Mouse (Mus musculus) T-cell, adult 2 months (primary cell): ENCODE measurements around the gene Ism2.
"Not testable (repeated sequence)": the region's sequence is repeated elsewhere in the genome, so short reads cannot be mapped to it uniquely, and the experiment has no call there.

ENCODE experiments used
- DNase-seq: peaks from one replicate; pipeline ENCODE4 v3.0.0; 2022; ENCODE audit warnings: low spot score

The Ism2 gene

DNA sequence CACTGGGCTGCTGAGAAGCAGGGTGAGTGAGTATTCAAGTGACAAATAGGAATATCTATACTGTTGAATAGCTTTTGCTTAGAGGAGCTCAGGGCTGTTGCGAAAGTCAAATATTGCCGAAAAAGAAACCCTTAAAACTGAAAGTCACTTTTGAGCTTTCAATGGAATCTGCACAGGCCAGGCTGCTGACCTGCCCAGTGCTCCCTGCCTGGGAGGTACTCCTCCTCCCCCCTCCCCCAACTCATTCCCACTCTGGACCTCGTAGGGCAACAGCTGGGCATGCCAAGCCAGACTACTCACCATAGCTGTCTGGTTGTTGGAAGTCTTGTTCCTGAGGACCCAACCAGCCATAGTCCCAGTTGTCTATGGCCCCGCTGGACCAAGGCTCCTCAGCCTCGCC lies 14.8 kb downstream of the Ism2 start:
- DNase-seq, result no peak

DNA sequence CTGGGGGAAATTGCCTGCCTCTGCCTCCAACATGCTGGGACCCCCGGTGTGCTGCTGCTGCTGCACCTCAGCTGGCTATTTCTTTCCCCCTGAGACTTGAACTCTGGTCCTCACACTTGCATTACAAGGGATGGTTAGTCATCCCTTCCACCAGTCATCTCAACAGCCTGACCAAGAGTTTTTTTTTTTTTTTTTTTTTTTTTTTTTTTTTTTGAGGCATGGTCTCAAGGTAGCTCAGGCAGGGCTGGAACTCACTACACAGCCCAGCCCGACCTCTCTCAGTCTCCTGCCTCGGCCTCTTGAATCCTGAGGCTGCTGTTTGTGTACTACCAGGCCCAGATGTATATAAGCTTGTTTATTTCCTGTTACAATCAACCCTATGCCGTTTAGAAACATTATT lies 15.2 kb downstream of the Ism2 start:
- no peak for DNase-seq

DNA sequence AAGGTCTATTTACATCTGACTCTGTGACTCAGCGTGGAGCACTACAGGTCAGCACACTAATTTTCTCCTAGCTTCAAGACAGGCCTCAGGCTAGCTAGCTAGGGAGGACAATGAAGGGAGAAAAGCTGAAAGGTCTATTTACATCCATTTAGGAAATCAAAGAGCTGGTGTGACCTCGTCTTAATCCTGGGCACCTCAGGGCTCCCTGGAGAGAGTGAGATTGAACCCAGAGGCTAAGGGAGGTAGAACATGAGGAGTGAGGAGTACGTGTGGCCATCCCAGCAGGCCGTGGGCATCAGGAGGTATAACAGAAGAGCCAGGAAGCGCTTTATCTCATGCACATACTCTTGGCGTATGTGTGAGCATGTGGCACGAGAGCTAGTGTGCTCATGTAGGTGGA lies 15.8 kb downstream of the Ism2 start:
- DNase-seq, result no peak

DNA sequence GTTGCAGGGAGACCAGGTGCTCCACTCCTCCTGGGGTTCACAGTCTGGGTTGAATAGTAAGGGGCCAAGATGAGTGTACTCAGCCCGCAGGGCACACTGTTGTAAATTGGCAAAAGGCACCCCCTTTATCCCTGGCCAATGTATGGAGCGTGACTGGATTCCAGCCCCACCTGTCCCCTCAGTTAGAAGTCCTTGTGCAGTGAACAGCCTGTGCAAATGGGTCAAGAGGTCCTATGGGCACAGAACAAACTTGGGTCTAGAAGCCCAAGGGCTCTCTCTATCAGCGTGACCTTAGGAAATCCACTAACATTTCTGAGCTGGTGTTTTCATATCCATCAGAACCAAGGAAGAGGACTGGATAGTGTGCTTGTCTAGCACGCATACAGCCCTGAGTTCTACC lies 16.8 kb downstream of the Ism2 start:
- DNase-seq, result no peak

DNA sequence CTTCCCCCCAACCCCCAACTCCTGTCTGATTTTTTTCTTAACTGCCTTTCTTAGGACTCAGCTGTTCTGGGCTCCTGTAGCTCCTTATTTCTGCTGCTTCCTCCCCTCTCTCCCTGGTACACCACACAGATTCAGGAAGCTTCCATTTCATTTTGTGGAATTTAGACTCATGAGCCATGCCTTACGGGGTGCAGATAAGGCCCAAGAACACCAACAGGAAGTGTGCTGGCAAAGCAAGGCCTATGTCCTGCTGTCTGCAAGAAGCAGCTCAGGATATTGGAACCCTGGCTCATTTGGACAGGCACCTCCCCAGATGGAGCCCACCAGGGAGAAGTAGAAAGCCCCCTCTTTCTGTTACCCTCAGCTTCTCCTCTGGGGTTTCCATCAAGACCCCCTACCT lies 17.7 kb downstream of the Ism2 start:
- DNase-seq, result no peak

DNA sequence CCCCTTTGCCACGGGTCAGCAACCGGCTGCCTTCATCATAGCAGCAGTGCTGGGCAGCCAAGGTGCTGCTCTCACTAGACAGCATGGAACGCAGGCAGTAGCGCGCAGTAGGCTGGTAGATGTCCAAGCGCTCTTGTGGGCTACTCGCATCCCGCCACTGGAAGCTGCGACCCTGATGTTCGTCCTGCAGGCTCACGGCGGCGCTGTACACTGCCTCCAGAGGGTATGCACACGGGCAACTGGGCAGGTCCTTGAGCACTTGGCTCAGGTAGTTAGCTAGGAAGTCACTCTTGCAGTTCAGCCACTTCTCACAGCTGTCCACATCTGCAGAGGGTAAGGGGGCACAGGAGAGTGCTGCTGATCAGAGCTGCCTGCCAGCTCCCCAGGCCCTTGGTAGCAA lies 19.6 kb downstream of the Ism2 start:
- DNase-seq, result no peak

DNA sequence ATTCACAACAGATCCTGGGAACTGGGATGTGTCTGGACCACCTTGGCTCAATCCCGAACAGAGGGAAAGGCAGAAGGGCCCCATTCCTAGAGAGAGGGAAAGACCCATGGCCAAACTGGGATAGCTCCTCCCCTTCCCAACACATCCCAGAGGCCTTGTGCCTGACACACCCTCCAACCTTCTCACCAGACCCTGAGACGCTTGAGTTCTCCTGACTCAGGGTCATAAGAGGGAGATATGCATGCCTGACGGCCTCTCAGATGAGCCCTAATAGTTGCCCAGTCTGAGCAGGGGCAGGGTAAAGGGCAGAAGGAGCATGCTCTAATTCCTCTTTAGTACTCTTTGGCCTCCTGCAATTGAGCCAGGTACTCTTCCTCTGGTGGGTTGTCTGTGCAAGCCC lies 20.2 kb downstream of the Ism2 start:
- no peak for DNase-seq

DNA sequence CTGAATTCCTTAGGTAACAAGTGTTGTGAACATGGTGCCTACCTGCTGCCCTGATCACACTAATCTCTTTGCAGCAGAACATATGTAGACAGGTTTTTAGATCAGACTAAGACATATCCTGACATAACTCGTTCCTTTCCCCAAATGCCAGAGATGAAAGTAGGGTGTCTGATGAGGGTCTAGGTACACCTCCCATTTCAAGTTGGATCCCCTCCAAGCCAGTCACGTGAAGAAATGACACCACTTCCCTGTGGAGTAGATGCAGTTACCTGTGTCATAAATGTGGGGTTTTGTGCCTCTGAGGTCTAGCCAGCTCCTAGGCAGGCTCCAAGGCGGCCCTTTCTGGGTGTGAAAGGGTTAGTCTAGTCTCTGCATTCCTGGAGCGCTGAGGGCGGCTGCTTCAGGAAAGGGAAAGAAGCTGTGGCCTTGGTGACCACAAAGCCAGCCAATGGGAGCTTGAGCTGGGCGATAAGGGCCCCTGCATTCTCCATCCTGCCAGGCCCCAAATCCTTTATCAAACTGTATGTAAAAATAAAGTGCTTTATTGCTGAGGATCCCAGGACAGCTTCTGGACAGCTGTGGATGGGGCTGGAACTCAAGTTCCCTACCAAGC lies 21.3 kb downstream of the Ism2 start:
- no peak for DNase-seq

DNA sequence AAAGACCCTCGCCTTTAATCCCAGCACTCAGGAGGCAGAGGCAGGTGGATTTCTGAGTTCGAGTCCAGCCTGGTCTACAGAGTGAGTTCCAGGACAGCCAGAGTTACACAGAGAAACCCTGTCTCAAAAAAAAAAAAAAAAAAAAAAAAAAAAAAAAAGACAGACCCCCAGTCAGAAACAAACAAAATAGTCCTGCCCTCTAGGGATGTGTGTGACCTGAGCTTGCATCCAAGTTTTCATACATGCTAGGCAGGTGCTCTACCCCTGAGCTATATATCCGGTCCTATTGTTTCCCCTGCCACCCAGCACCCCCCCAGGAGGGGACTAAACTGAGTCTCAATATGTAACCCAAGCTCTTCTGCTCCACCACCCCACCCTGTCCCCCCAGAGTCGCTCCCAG lies 22.3 kb downstream of the Ism2 start:
- not testable (repeated sequence) for DNase-seq

DNA sequence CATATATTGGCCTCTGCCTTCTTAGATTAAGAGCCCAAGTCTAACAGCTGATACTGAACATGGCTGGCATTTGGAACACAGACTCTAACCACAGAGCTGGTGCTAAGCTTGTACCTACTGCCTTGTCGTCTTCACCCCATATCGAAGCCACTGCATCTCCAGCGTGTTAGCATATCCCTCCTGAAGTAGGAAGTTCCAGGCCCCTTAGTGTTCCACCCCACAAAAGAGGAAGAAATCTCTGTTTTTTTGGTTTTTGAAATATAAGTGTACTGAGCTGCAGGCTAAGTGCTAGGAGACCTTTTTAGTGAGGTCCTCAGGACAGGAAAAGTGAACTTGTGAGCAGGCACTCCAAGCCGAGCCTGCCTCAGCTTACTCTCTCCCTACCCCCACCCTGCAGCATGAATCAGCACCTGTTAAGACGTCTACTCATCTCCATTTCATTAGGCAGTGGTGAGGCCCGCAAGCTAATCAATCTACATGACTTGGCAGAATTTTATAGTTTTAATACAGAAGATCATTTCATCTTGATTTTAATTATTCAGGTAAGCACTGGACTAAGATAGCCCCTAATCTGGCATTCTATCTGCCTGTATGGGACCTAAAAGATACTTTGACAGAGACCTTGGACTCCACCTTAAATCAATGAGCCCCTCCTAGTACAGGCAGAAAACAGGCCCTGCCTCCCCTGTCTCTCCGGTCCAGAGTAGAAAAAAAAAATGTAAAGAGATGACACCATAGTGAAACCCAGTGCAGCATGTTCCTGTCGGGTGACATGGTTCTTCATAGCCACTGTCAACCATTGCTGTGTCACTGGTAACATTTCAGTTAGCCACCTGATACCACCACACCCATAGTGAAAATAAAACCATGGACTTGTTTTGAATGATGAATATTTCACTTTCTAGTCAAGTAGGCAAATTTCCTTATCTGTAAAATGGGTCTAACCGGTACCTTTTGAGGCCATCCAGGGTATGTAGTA lies 24.4 kb downstream of the Ism2 start:
- DNase-seq, result no peak

DNA sequence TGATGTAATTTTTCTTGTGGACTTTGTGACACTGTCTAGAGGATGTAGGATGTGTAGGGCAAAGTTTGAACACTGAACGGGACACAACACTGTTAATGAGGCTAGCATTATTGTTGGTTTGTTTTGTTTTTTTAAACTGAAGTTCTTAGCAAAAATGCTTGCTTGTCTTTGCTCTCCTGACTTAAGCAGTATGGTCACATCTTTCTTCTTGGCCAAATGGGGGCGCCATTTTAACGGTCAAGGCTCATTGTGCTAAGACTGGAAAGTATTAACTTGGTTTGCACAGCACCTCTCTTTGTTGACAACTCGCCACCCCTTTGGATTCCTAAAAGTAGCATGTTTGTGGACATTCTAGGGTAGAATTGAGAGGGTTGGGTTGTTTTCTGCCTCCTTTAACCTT lies 31.8 kb downstream of the Ism2 start:
- DNase-seq, result no peak

DNA sequence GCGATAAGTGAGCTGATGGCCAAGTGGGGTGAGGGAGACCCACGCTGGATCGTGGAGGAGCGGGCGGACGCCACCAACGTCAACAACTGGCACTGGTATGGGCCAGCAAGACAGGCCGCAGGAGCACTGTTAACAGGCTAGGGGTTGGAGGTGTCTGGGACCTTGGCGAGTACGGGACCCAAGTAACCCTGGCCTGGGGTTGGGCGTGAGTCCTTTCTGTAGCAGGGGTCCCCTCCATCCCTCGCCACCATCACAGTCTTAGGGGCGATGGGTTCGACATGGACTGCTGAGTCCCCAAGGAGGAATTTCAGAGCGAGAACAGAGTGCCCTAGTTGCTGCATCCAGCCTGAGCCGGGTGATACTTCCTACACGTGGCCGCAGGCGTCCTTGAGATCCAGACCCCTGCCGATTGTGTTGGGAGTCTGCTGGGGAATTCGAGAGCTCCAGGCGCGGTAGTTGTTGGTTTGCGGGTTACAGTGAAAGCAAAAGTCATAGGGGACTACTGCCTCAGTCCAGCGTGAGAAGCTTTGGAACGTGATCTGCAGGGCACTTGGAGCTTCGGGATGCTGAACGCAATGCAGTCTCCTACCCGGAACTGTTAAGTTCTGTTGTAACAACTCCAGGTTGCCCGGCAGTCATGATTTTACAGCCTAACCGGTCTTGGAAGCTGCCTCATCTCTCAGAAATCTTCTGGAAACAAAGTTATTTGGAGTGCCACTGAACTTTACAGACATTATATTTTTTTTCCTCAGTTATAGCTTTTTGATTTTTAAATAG lies 32.5 kb downstream of the Ism2 start:
- no peak for DNase-seq

DNA sequence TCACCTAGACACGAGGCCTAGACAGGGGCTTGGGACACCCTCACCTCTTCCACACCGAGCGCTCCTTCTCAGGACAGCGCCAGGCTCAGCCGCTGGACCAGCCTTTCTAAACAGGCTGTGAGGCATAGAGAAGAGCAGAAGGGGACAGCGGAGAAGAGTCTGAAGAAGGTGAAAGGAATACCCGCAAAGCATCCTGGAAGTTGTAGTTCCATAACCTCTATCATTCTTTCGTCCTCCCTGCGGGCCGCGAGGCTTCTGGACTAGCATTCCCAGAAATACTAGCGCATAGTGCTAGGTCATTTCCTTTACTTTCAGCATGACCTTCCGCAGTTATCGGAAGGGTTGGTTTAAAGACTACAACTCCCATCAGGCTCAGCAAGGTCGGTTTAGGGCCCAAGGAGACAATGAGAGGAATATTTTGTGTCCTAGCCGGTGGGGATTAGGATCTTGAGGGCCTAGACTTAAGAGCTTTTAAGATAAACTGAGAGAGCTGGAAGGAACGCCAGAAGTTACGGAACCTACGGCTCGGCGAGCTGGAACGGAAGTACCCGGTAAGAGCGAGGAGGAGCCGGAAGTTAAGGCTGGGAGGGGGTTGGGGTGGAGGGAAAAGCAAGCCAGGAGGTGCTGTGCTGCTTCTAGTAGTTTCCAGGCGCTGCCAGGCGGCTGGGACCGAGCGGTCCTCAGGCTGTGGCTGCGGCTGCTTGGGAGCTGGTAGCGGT lies 33.2 kb downstream of the Ism2 start, which contains the start of the genes Vipas39 and Ahsa1:
Gene Vipas39 (minus strand): TSS at position 149 of the 719 bp plus-strand sequence.
Gene Ahsa1 (plus strand): TSS at position 372 of the 719 bp plus-strand sequence.
- DNase-seq, result peak; percentile 93

DNA sequence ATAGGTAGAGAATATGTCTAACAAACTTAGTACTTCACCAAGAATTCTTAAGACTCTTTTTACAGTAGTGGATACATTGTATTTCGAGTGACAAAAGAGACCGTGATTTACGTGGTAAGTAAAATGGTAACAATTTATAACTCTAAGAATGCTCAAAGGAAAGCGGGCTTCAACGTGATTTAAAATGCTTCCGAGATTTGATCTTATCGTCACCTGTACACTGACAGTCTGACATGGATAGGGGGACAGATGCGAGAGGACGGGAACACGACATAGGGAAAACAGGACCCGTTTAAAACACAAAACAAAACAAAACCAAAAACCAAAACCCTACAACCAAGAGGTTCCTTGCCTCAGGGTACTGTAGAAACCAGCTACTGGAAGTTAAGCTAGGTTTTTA lies 34.1 kb downstream of the Ism2 start:
- DNase-seq, result no peak

DNA sequence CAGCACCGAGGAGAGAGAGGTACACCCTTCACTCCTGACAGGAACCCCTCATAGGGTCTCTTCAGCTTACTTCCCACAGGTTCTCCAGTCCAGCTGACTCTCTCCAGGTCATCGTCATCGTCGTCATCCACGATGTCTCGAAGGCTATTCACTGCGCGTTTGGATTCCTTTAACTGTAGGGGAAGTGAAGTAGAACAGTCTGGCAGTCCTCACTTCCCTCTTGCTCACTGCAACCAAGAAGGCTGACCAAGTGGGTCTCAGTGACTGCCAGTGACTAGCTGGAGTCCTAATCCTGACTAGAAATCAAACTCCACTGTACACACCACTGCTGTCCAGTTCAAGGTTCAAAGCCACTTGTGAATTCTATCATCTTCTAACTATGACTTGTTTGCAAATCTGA lies 38.9 kb downstream of the Ism2 start:
- DNase-seq, result no peak

DNA sequence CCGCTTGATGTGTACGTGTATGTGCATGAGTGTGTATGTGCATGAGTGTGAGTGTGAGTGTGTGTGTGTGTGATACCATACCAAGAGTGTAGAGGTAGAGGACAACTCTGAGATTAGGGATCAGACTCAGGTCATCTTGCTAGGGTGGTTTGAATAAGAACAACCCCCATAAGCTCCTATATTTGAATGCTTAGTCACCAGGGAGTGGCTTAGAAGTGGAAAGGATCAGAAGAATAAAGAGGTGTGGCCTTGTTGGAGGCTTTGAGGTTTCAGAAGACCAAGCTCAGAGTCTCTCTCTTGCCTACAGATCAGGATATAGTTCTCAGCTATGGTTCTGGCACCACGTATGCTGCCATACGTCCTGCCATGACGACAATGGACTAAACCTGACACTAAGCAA lies 42.9 kb downstream of the Ism2 start:
- no peak for DNase-seq

DNA sequence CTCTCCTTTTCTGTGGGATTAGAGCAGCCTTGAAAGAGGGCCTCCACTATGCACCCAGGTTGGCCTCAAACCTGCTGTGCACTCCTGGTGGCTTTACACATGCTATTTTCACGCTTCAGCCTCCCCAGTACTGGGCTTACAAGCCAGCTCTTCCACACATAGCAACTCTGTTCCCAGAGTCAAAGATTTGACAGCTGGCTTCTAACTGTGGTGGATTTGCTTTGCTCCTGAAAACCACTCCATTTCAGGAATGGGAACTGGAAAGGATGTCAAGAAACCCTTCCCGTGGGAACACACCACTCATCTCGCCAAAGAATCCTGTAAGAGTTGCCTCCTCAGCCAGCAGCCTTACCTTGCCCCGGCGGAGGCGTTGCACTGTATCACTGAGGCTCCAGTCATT lies 45.6 kb downstream of the Ism2 start:
- DNase-seq, result no peak

DNA sequence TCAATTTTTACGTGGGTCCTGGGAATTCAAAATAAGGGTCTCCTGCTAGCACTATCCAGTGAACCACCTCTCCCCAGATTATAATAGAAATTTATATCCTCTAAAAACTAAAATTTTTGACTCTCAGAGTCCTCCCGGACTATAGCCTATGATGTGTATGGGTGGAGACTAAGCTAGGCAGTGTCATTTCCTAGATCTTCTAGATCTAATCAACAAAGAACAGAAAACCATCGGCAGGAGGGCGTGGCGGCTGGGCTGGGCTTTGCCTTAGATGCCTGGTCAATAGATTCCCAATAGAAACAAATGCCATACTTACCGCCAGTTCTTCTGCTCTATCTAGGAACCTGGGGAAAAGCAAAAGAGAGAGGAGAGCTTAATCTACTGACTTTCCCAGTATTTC lies 49.3 kb downstream of the Ism2 start:
- DNase-seq, result no peak

DNA sequence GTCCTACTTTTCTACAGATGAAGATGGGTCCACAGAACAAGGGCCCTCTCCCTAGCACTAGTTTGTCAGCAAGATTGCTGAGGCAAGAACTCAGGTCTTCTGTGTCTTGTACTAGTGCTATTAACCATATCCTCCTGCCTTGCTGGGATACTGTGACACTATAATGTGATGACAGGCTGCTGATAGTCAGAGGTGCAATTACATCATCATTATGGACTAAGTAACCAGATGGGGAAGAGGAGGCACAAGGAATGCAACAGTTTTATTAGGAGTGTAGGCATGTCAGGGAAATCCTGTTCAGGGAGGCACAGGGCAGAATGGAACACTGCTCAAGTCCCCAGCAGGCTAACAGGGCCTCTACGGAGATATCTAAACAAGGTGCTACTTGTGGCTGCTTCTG lies 60.9 kb downstream of the Ism2 start, which contains the start of gene Noxred1:
Gene Noxred1 (minus strand): TSS at position 101 of the 400 bp plus-strand sequence.
- no peak for DNase-seq

DNA sequence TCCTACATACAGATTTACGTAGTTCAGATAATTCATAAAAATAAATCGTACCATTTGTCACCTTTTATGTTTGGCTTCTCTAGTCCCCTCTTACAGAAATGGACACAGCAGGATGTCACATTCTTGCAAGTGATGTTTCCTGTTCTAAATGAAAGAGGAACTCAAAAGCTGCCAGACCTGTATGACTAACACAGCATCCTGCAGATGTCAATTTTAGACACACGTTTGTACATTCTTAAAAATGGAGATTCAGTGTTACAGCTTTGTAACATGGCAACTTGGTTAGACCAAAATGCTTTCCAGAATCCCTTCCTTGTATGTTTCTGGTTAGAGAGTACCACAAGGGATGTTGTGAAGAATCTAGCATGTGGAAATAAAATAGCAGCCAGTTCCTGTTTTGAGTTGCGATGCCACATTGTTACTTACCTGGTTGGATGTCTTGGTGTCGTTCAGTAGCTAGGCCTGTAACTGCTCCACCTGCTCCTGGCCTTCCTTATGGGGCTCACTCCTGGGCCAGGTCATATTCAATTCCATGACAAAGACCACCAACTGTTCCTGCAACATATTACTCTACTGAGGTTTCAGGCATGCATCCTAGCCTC lies 62.5 kb downstream of the Ism2 start:
- no peak for DNase-seq

DNA sequence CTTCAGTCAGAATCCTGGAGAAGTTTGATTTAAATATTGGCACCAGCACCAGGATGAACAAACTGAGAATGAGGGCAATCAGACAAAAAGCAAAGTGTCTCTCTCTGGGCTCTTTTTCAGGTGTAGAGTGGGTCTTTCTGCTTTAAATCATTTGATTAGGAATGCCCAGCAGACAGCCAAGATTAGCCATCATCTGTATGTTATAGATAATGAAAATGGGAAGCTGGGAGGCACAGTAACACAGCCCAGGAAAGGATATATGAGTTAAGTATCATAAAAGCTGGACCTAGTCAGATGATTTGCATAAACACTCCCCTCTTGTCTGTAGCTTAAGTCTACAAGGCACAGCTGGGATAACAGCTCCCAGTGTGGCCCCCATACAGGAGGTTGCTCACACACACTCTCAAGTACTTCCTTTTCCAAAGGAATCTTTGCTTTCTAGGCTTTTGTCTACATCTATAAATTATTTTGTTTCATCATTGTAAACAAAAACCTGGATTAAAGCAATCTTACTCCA lies 69.1 kb downstream of the Ism2 start:
- DNase-seq, result no peak
